Mouse (Mus musculus): ENCODE results near the gene Asic4.

GRCm38 (mm10) chr1:75521321-75522031 is 71.2 kb downstream of the Asic4 start, which contains the start of gene Stk11ip:
- no peak for TF ChIP-seq CTCF (IDR thresholded peaks at IDR 0.05; ENCODE audit: insufficient read depth, low read depth, low read length)
- peak; percentile 83 for TF ChIP-seq POLR2A (IDR thresholded peaks at IDR 0.05; ENCODE audit: insufficient read depth, low read depth, low read length)
